Mouse (Mus musculus) lung, postnatal 0 days (tissue): ENCODE measurements around the gene Aff2. TPM values are rescaled to one million over a fixed set of nuclear protein-coding genes. Genes with fewer than 3 reads are reported as not detected.

Source experiments
- ATAC-seq: fragments of 200-750 bp; cut with Nextera tagmentation; 2 replicates; pipeline ENCODE4 v1.8.0; 2017; ENCODE audit warnings: moderate library complexity
- DNase-seq: peaks from one replicate; pipeline ENCODE4 v3.0.0-alpha.2; 2016; ENCODE audit warnings: low spot score
- H3K27ac ChIP-seq: fragments of 300-500 bp; sonication (generic); 2 replicates; pipeline ENCODE4 v1.5.1; 2014; ENCODE audit warnings: antibody characterized with exemption, mild to moderate bottlenecking, low read length, mixed read lengths
- H3K27me3 ChIP-seq: fragments of 300-500 bp; sonication (generic); replicated peaks from 2 replicates; pipeline ENCODE4 v1.6.1; 2014; ENCODE audit warnings: low read length, mixed read lengths; ENCODE audit not compliant: insufficient read depth
- H3K36me3 ChIP-seq: fragments of 300-500 bp; sonication (generic); 2 replicates; pipeline ENCODE4 v1.6.1; 2014; ENCODE audit warnings: low read length, mixed read lengths; ENCODE audit not compliant: insufficient read depth
- H3K4me1 ChIP-seq: fragments of 300-500 bp; sonication (generic); 2 replicates; pipeline ENCODE4 v1.6.1; 2014; ENCODE audit warnings: antibody characterized with exemption, low read depth, low read length, mixed read lengths; ENCODE audit not compliant: insufficient read depth
- H3K4me2 ChIP-seq: fragments of 300-500 bp; sonication (generic); replicated peaks from 2 replicates; pipeline ENCODE4 v1.6.1; 2014; ENCODE audit warnings: low read depth, mild to moderate bottlenecking, low read length, moderate library complexity, mixed read lengths
- H3K4me3 ChIP-seq: fragments of 300-500 bp; sonication (generic); 2 replicates; pipeline ENCODE4 v1.5.1; 2014; ENCODE audit warnings: low read depth, low read length
- H3K9ac ChIP-seq: fragments of 300-500 bp; sonication (generic); replicated peaks from 2 replicates; pipeline ENCODE4 v1.6.1; 2014; ENCODE audit warnings: low read depth, mild to moderate bottlenecking
- H3K9me3 ChIP-seq: fragments of 300-500 bp; sonication (generic); 2 replicates; pipeline ENCODE4 v1.6.1; 2016; ENCODE audit warnings: low read length, mixed read lengths
- CTCF ChIP-seq: IDR thresholded peaks from 2 replicates; pipeline ENCODE4 v1.5.1; 2016; ENCODE audit warnings: antibody characterized with exemption, mild to moderate bottlenecking
- EP300 ChIP-seq: IDR thresholded peaks from 2 replicates; pipeline ENCODE4 v1.6.1; 2016; ENCODE audit warnings: antibody characterized with exemption, mild to moderate bottlenecking, control low read depth
- WGBS: fragments of 180-500 bp; shearing (Covaris S2); extraction: QIAGEN DNeasy Blood & Tissue Kit; methylation state at CpG from one replicate; pipeline ENCODE4 v1.1.7; 2014; 5-methylcytosine and 5-hydroxymethylcytosine counted together
- polyA plus RNA-seq: library from polyadenylated mRNA; unstranded; fragments of >200 nt; fragmentation: Nextera tagmentation; extraction: Ambion mirVana; gene quantifications from 2 replicates; pipeline ENCODE4 v1.2.1, GENCODE M21; 2015

The Aff2 gene
- polyA plus RNA-seq, 1 experiment from 2014 or later: 1.9 TPM

GRCm38 (mm10) chrX:69698840-69699239 is 338.7 kb downstream of the Aff2 start:
- Histone ChIP-seq H3K27me3 (no peaks in the 10 kb centered on the region), H3K9ac (no peak overlapping the region), H3K4me2 (no peak overlapping the region), H3K4me3 (no peak overlapping the region), H3K4me1 (no peaks in the 10 kb centered on the region), H3K36me3 (no peaks in the 10 kb centered on the region), H3K27ac (no peak overlapping the region), H3K9me3 (no peaks in the 10 kb centered on the region)
- 50% methylated on average over 4 of the region's 4 CpGs for WGBS
- no peak for DNase-seq
- TF ChIP-seq CTCF (no peak), EP300 (no peak)
- ATAC-seq: no peak

GRCm38 (mm10) chrX:69738972-69739371 is 378.9 kb downstream of the Aff2 start:
- H3K27me3 ChIP-seq: no peaks in the 10 kb centered on the region
- ATAC-seq (no peak), DNase-seq (no peak)
- no peaks in the 10 kb centered on the region for H3K36me3 ChIP-seq
- H3K9me3 ChIP-seq: no peaks in the 10 kb centered on the region
- no peak for TF ChIP-seq CTCF
- no peak for TF ChIP-seq EP300
- no peak overlapping the region for H3K4me2 ChIP-seq
- H3K27ac ChIP-seq: no peak overlapping the region
- H3K4me1 ChIP-seq: no peaks in the 10 kb centered on the region
- H3K9ac ChIP-seq: no peak overlapping the region
- 71% methylated on average over 3 of the region's 3 CpGs for WGBS
- H3K4me3 ChIP-seq: no peak overlapping the region

GRCm38 (mm10) chrX:69744962-69745597 is 385.0 kb downstream of the Aff2 start:
- no peak overlapping the region for H3K4me3 ChIP-seq
- TF ChIP-seq EP300: no peak
- H3K4me1 ChIP-seq: no peaks in the 10 kb centered on the region
- no peak overlapping the region for H3K9ac ChIP-seq
- no peaks in the 10 kb centered on the region for H3K9me3 ChIP-seq
- H3K27ac ChIP-seq: no peak overlapping the region
- no peak for ATAC-seq
- 62% methylated on average over 3 of the region's 3 CpGs for WGBS
- no peaks in the 10 kb centered on the region for H3K27me3 ChIP-seq
- no peak for DNase-seq
- H3K36me3 ChIP-seq: no peaks in the 10 kb centered on the region
- H3K4me2 ChIP-seq: no peak overlapping the region

GRCm38 (mm10) chrX:69801890-69802439 is 441.9 kb downstream of the Aff2 start:
- H3K27ac ChIP-seq: no peak overlapping the region
- no peaks in the 10 kb centered on the region for H3K36me3 ChIP-seq
- no peak overlapping the region for H3K4me2 ChIP-seq
- 70% methylated on average over 2 of the region's 2 CpGs for WGBS
- DNase-seq (no peak), ATAC-seq (no peak)
- no peak overlapping the region for H3K4me3 ChIP-seq
- H3K9ac ChIP-seq: no peak overlapping the region
- no peaks in the 10 kb centered on the region for H3K27me3 ChIP-seq
- H3K9me3 ChIP-seq: no peaks in the 10 kb centered on the region
- TF ChIP-seq EP300: no peak
- no peak for TF ChIP-seq CTCF
- H3K4me1 ChIP-seq: no peaks in the 10 kb centered on the region

GRCm38 (mm10) chrX:69802481-69802880 is 442.4 kb downstream of the Aff2 start:
- H3K27ac ChIP-seq: no peak overlapping the region
- 81% methylated on average over 3 of the region's 3 CpGs for WGBS
- DNase-seq: no peak
- H3K4me1 ChIP-seq: no peaks in the 10 kb centered on the region
- H3K36me3 ChIP-seq: no peaks in the 10 kb centered on the region
- ATAC-seq: no peak
- no peak overlapping the region for H3K9ac ChIP-seq
- no peak overlapping the region for H3K4me2 ChIP-seq
- H3K4me3 ChIP-seq: no peak overlapping the region
- no peaks in the 10 kb centered on the region for H3K27me3 ChIP-seq
- no peak for TF ChIP-seq EP300
- no peak for TF ChIP-seq CTCF
- no peaks in the 10 kb centered on the region for H3K9me3 ChIP-seq

DNA sequence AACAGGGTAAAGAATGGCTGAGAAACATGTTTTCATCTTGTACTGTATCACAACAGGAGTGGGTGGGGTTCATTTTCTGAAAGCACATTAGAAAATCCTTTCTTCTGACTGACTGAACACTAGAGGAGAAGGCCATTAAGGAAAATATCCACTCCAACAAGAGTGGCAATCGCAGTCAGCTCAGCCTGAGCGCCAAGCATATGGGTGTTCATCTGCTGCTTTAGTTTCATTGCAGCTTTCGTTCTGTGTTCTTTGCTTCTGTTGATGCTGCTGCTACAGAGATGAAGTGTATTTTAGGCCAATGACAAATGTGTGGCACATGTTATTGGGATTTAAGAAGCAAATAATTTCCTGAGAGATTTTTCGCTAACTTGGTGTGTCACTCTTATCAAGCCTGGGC is 451.7 kb downstream of the Aff2 start:
- 90% methylated on average over 4 of the region's 4 CpGs for WGBS
- Histone ChIP-seq H3K4me1 (no peaks in the 10 kb centered on the region), H3K36me3 (no peaks in the 10 kb centered on the region), H3K27me3 (no peaks in the 10 kb centered on the region), H3K9me3 (no peaks in the 10 kb centered on the region), H3K4me2 (no peak overlapping the region), H3K9ac (no peak overlapping the region), H3K27ac (no peak overlapping the region), H3K4me3 (no peak overlapping the region)
- DNase-seq: no peak
- ATAC-seq: no peak
- no peak for TF ChIP-seq CTCF
- no peak for TF ChIP-seq EP300

- TF ChIP-seq EP300 (no peak), CTCF (no peak)
- Histone ChIP-seq H3K36me3 (no peaks in the 10 kb centered on the region), H3K4me2 (no peak overlapping the region), H3K27me3 (no peaks in the 10 kb centered on the region), H3K4me1 (no peaks in the 10 kb centered on the region), H3K9ac (no peak overlapping the region), H3K9me3 (no peaks in the 10 kb centered on the region), H3K27ac (no peak overlapping the region), H3K4me3 (no peak overlapping the region)
- no peak for DNase-seq
- 63% methylated on average over 2 of the region's 2 CpGs for WGBS
- no peak for ATAC-seq
Measured at GRCm38 (mm10) chrX:69815054-69815453, 455.0 kb downstream of the Aff2 start.
